In genomic region chr1:133093719-133094118, GRCm38 (mm10) we compare ENCODE assay signal across 21 mouse cellular contexts. TPM values are rescaled to one million over a fixed set of nuclear protein-coding genes. Genes with fewer than 3 reads are reported as not detected.
A peak's percentile ranks its signal among the peaks of the same experiment; 100 is the strongest.
DNase-seq lines count a peak whose midpoint lies in the region; ATAC-seq and TF ChIP-seq lines count a peak whose summit lies in the region.
"Had no signal": no experiment of that assay in that cellular context is flagged by ENCODE, and none has a peak within 500 bp of the region (broad histone marks: within the 10 kb centered on the region; RNA-seq: fewer than 3 reads in every experiment).

No protein-coding gene starts in this region.

- H3K27ac ChIP-seq in liver, adult 2 months (replicated peaks; ENCODE audit: insufficient read depth, low read depth, low read length): no peak overlapping the region
- no peak overlapping the region for H3K27ac ChIP-seq in liver, embryonic 11.5 days (ENCODE audit: low read depth, low read length)
- H3K27ac ChIP-seq in liver, embryonic 16.5 days (ENCODE audit: low read length): no peak overlapping the region
- H3K27ac ChIP-seq in stomach, postnatal 0 days (replicated peaks): peak overlapping the region; percentile 41
- H3K27ac ChIP-seq: embryonic facial prominence, embryonic 15.5 days; forebrain, embryonic 10.5 days; gastrocnemius, adult 2 months; heart, embryonic 10.5 days; hindbrain, embryonic 13.5 days had no signal

- no peaks in the 10 kb centered on the region for H3K79me2 ChIP-seq in liver, adult 2 months (ENCODE audit: control insufficient read depth, insufficient read depth, low read length)

- no peak for TF ChIP-seq EP300 in stomach, postnatal 0 days (optimal IDR thresholded peaks at IDR 0.05)

- peak; percentile 79 for DNase-seq in liver, adult 2 months (ENCODE audit: extremely low read depth, low read depth, low spot score)
- no peak for DNase-seq in liver, embryonic 11.5 days (ENCODE audit: low spot score)
- DNase-seq in adipocyte (ENCODE audit: low spot score): peak; percentile 24
- DNase-seq in stomach, postnatal 0 days (ENCODE audit: low spot score): peak; percentile 63
- DNase-seq in gastrocnemius, postnatal 25 days: no peak
- no peak for DNase-seq in heart, adult 11 months
- DNase-seq: adrenal gland, postnatal 14 days; cerebellum, adult 11-12 months; cerebellum, adult 9-10 months; cerebellum, postnatal 36 days; gastrocnemius, adult 2 months; gastrocnemius, postnatal 36 days; heart, adult 18-20 months; heart, postnatal 10 days had no signal

- H3K9ac ChIP-seq in liver, adult 2 months (ENCODE audit: low read depth, low read length): no peak overlapping the region
- H3K9ac ChIP-seq in liver, embryonic 11.5 days (ENCODE audit: low read depth, low read length): no peak overlapping the region
- H3K9ac ChIP-seq in liver, embryonic 16.5 days (ENCODE audit: low read depth, low read length): no peak overlapping the region
- H3K9ac ChIP-seq in stomach, postnatal 0 days (ENCODE audit: low read length): no peak overlapping the region
- H3K9ac ChIP-seq: embryonic facial prominence, embryonic 15.5 days; hindbrain, embryonic 13.5 days had no signal

- TF ChIP-seq POLR2A in liver, adult 2 months (IDR thresholded peaks at IDR 0.05; ENCODE audit: extremely low read depth, insufficient read depth, low read length): no peak

- no peak overlapping the region for H3K4me2 ChIP-seq in liver, embryonic 11.5 days
- no peak overlapping the region; the same call in 1 of the 2 replicates for H3K4me2 ChIP-seq in liver, embryonic 16.5 days (ENCODE audit: low read depth, low read length)
- no peak overlapping the region for H3K4me2 ChIP-seq in stomach, postnatal 0 days (replicated peaks; ENCODE audit: low read depth)
- H3K4me2 ChIP-seq: embryonic facial prominence, embryonic 15.5 days; hindbrain, embryonic 13.5 days had no signal

- H3K9me3 ChIP-seq in liver, embryonic 11.5 days (ENCODE audit: control insufficient read depth, low read length): no peaks in the 10 kb centered on the region
- H3K9me3 ChIP-seq in liver, embryonic 16.5 days (replicated peaks; ENCODE audit: control insufficient read depth, low read length): no peaks in the 10 kb centered on the region
- H3K9me3 ChIP-seq in stomach, postnatal 0 days (ENCODE audit: control insufficient read depth, low read length): no peaks in the 10 kb centered on the region
- H3K9me3 ChIP-seq: embryonic facial prominence, embryonic 15.5 days; forebrain, embryonic 10.5 days; heart, embryonic 10.5 days; hindbrain, embryonic 13.5 days had no signal

- ATAC-seq in liver, embryonic 11.5 days (replicated peaks; ENCODE audit: low FRiP score): no peak
- peak; percentile 48; the same call in 1 of the 2 replicates for ATAC-seq in liver, embryonic 16.5 days (ENCODE audit: low read depth)
- ATAC-seq in stomach, postnatal 0 days (ENCODE audit: low FRiP score, low TSS enrichment): peak; percentile 56
- ATAC-seq: forebrain, embryonic 14.5 days had no signal

- 0 out of 2 replicates have a peak, but pooled peaks cover 3% of the 10 kb centered on the region for H3K4me1 ChIP-seq in liver, adult 2 months (ENCODE audit: control insufficient read depth, insufficient read depth, low read length)
- no peaks in the 10 kb centered on the region for H3K4me1 ChIP-seq in liver, embryonic 11.5 days (replicated peaks; ENCODE audit: control insufficient read depth, insufficient read depth, low read length)
- no peaks in the 10 kb centered on the region; the same call in 1 of the 2 replicates for H3K4me1 ChIP-seq in liver, embryonic 16.5 days (ENCODE audit: control insufficient read depth, low read depth, low read length)
- H3K4me1 ChIP-seq in stomach, postnatal 0 days (replicated peaks; ENCODE audit: control insufficient read depth, insufficient read depth): no peaks in the 10 kb centered on the region
- H3K4me1 ChIP-seq: embryonic facial prominence, embryonic 15.5 days; forebrain, embryonic 10.5 days; heart, embryonic 10.5 days; hindbrain, embryonic 13.5 days had no signal

- 46% methylated on average over 7 of the region's 7 CpGs for WGBS in liver, adult 2 months
- WGBS in liver, embryonic 11.5 days: 87% methylated on average over 7 of the region's 7 CpGs
- 72% methylated on average over 7 of the region's 7 CpGs for WGBS in liver, embryonic 16.5 days (ENCODE audit: insufficient replicate concordance)
- 72% methylated on average over 7 of the region's 7 CpGs for WGBS in stomach, postnatal 0 days

- H3K27me3 ChIP-seq in liver, adult 2 months (ENCODE audit: control insufficient read depth, insufficient read depth, low read length): no peaks in the 10 kb centered on the region
- H3K27me3 ChIP-seq in liver, embryonic 11.5 days (replicated peaks; ENCODE audit: control insufficient read depth, insufficient read depth, low read length): no peaks in the 10 kb centered on the region
- H3K27me3 ChIP-seq in liver, embryonic 16.5 days (ENCODE audit: control insufficient read depth, insufficient read depth, low read depth, low read length): no peaks in the 10 kb centered on the region
- H3K27me3 ChIP-seq in stomach, postnatal 0 days (ENCODE audit: control insufficient read depth, insufficient read depth, low read length): no peaks in the 10 kb centered on the region
- H3K27me3 ChIP-seq: embryonic facial prominence, embryonic 15.5 days; hindbrain, embryonic 13.5 days had no signal

- no peaks in the 10 kb centered on the region for H3K36me3 ChIP-seq in liver, adult 2 months (ENCODE audit: control insufficient read depth, insufficient read depth, low read length)
- H3K36me3 ChIP-seq in liver, embryonic 11.5 days (ENCODE audit: control insufficient read depth, insufficient read depth, low read length): 0 out of 2 replicates have a peak, but pooled peaks cover under 1% of the 10 kb centered on the region
- no peaks in the 10 kb centered on the region for H3K36me3 ChIP-seq in liver, embryonic 16.5 days (ENCODE audit: control insufficient read depth, insufficient read depth)
- H3K36me3 ChIP-seq in stomach, postnatal 0 days (ENCODE audit: control insufficient read depth, insufficient read depth, low read length): peaks cover 15% of the 10 kb centered on the region

- H3K4me3 ChIP-seq in liver, adult 2 months (ENCODE audit: insufficient read depth, low read depth, low read length): no peak overlapping the region
- no peak overlapping the region for H3K4me3 ChIP-seq in liver, embryonic 11.5 days (ENCODE audit: low read depth, low read length)
- no peak overlapping the region for H3K4me3 ChIP-seq in liver, embryonic 16.5 days (ENCODE audit: low read depth, low read length)
- no peak overlapping the region for H3K4me3 ChIP-seq in stomach, postnatal 0 days (ENCODE audit: low read depth, low read length)
- H3K4me3 ChIP-seq: embryonic facial prominence, embryonic 15.5 days; erythroblast, embryonic 14.5 days; forebrain, embryonic 10.5 days; gastrocnemius, adult 2 months; heart, embryonic 10.5 days; hindbrain, embryonic 13.5 days had no signal

- no peak for TF ChIP-seq CTCF in liver, adult 2 months (IDR thresholded peaks at IDR 0.05; ENCODE audit: low read depth, low read length)
- TF ChIP-seq CTCF in stomach, postnatal 0 days (IDR thresholded peaks at IDR 0.05; ENCODE audit: low read depth): no peak

RNA-seq across cellular contexts. Expression of gene Ppp1r15b, which starts 37.2 kb away (rescaled TPM):
- 43.3 and 48.6 TPM in 2 replicates for total RNA-seq in liver, adult 2 months (2014; rRNA removed)
- polyA plus RNA-seq in liver, adult 2 months (2012; rRNA removed): 24.0 and 24.8 TPM in 2 replicates
- 89.0 and 95.4 TPM in 2 replicates for polyA plus RNA-seq in liver, embryonic 11.5 days (2014; fragmentation: Nextera tagmentation; extraction: Ambion mirVana)
- 46.1 and 48.9 TPM in 2 replicates for polyA plus RNA-seq in liver, embryonic 16.5 days (2015; fragmentation: Nextera tagmentation; extraction: Ambion mirVana)
- polyA plus RNA-seq in stomach, postnatal 0 days (2015; fragmentation: Nextera tagmentation; extraction: Ambion mirVana): 20.7 and 22.3 TPM in 2 replicates
- 10 to 100 TPM; 14.5 to 17.3 TPM for total RNA-seq in gastrocnemius, postnatal 25 days (2021)

RNA-seq across cellular contexts. Expression of gene Pik3c2b, which starts 48.3 kb away (rescaled TPM):
- total RNA-seq in liver, adult 2 months (2014; rRNA removed): 2.5 TPM in 2 replicates
- 1.6 and 3.3 TPM in 2 replicates for polyA plus RNA-seq in liver, adult 2 months (2012; rRNA removed)
- 3.4 and 3.5 TPM in 2 replicates for polyA plus RNA-seq in liver, embryonic 11.5 days (2014; fragmentation: Nextera tagmentation; extraction: Ambion mirVana)
- polyA plus RNA-seq in liver, embryonic 16.5 days (2015; fragmentation: Nextera tagmentation; extraction: Ambion mirVana): 0.85 and 1.2 TPM in 2 replicates
- polyA plus RNA-seq in stomach, postnatal 0 days (2015; fragmentation: Nextera tagmentation; extraction: Ambion mirVana): 4.2 and 4.7 TPM in 2 replicates
- total RNA-seq in gastrocnemius, postnatal 25 days (2021): 10 to 100 TPM; 10.8 to 12.0 TPM

Comparison
In these comparisons a context has a peak if more than half of its experiments do, and no peak if none do; other contexts are left out.
1. DNase-seq: peak in liver, adult 2 months (single experiment), adipocyte (single experiment) and stomach, postnatal 0 days (single experiment); none in liver, embryonic 11.5 days (single experiment), gastrocnemius, postnatal 25 days (single experiment) and heart, adult 11 months (single experiment).